Mouse (Mus musculus): ENCODE measurements around the gene Tsnax.

- TF ChIP-seq GATA1 (IDR thresholded peaks at IDR 0.05; ENCODE audit: borderline replicate concordance, low read length) (no peak), FLI1 (IDR thresholded peaks at IDR 0.05; ENCODE audit: low read length) (no peak)
Measured at GRCm38 (mm10) chr8:125045760-125046159, 33.0 kb downstream of the Tsnax start.
